Mouse (Mus musculus) midbrain, postnatal 0 days (tissue): ENCODE measurements around the gene Sarnp. TPM values are rescaled to one million over a fixed set of nuclear protein-coding genes. Genes with fewer than 3 reads are reported as not detected.

Source experiments
- ATAC-seq: fragments of 200-750 bp; cut with Nextera tagmentation; 2 replicates; pipeline ENCODE4 v1.8.0; 2017; ENCODE audit warnings: moderate number of reproducible peaks, mild to moderate bottlenecking, moderate TSS enrichment, moderate library complexity; ENCODE audit not compliant: low FRiP score
- DNase-seq: peaks from one replicate; pipeline ENCODE4 v3.0.0-alpha.2; 2015; ENCODE audit warnings: low spot score
- H3K27ac ChIP-seq: fragments of 300-500 bp; sonication (generic); 2 replicates; pipeline ENCODE4 v1.5.1; 2014; ENCODE audit warnings: low read depth, mild to moderate bottlenecking, low read length, mixed read lengths
- H3K27me3 ChIP-seq: fragments of 300-500 bp; sonication (generic); 2 replicates; pipeline ENCODE4 v1.6.1; 2014; ENCODE audit warnings: low read length, control low read depth, mixed read lengths; ENCODE audit not compliant: insufficient read depth
- H3K36me3 ChIP-seq: fragments of 300-500 bp; sonication (generic); 2 replicates; pipeline ENCODE4 v1.6.1; 2014; ENCODE audit warnings: low read length, control low read depth, mixed read lengths; ENCODE audit not compliant: insufficient read depth
- H3K4me1 ChIP-seq: fragments of 300-500 bp; sonication (generic); 2 replicates; pipeline ENCODE4 v1.6.1; 2014; ENCODE audit warnings: mild to moderate bottlenecking, control low read depth, antibody characterized with exemption, low read length, mixed read lengths; ENCODE audit not compliant: insufficient read depth
- H3K4me2 ChIP-seq: fragments of 300-500 bp; sonication (generic); 2 replicates; pipeline ENCODE4 v1.6.1; 2014; ENCODE audit warnings: low read depth, mild to moderate bottlenecking, low read length, mixed read lengths; ENCODE audit not compliant: poor library complexity, severe bottlenecking
- H3K4me3 ChIP-seq: fragments of 300-500 bp; sonication (generic); 2 replicates; pipeline ENCODE4 v1.5.1; 2014; ENCODE audit warnings: low read depth, mild to moderate bottlenecking, low read length, moderate library complexity
- H3K9ac ChIP-seq: fragments of 300-500 bp; sonication (generic); replicated peaks from 2 replicates; pipeline ENCODE4 v1.6.1; 2014; ENCODE audit warnings: mild to moderate bottlenecking, low read length, moderate library complexity, mixed read lengths; ENCODE audit not compliant: poor library complexity, severe bottlenecking
- H3K9me3 ChIP-seq: fragments of 300-500 bp; sonication (generic); 2 replicates; pipeline ENCODE4 v1.6.1; 2016; ENCODE audit warnings: low read length, control low read depth
- CTCF ChIP-seq: IDR thresholded peaks from 2 replicates; pipeline ENCODE4 v1.5.1; 2016; ENCODE audit warnings: antibody characterized with exemption, mild to moderate bottlenecking
- WGBS: fragments of 180-500 bp; shearing (Covaris S2); extraction: QIAGEN DNeasy Blood & Tissue Kit; methylation state at CpG from one replicate; pipeline ENCODE4 v1.1.7; 2014; 5-methylcytosine and 5-hydroxymethylcytosine counted together
- polyA plus RNA-seq: library from polyadenylated mRNA; unstranded; fragments of >200 nt; fragmentation: Nextera tagmentation; extraction: Ambion mirVana; gene quantifications from 2 replicates; pipeline ENCODE4 v1.2.1, GENCODE M21; 2015
- total RNA-seq: library from RNA; depleted of rRNA; stranded (reverse); fragments of >200 nt; gene quantifications from 2 replicates; pipeline ENCODE4 v1.2.3, GENCODE M21; 2014

Sarnp gene
- total and polyA plus RNA-seq, 2 experiments from 2014 or later, result 36.8 to 120 TPM

GRCm38 (mm10) chr10:128920736-128921161 is 103.6 kb downstream of the Sarnp start:
- H3K4me2 ChIP-seq, result no peak overlapping the region
- ATAC-seq, result no peak
- H3K36me3 ChIP-seq, result no peaks in the 10 kb centered on the region; the same call in 1 of the 2 replicates
- no peak for TF ChIP-seq CTCF
- no peak overlapping the region for H3K4me3 ChIP-seq
- no peaks in the 10 kb centered on the region for H3K9me3 ChIP-seq
- no peaks in the 10 kb centered on the region for H3K27me3 ChIP-seq
- H3K4me1 ChIP-seq, result peaks cover 9% of the 10 kb centered on the region; the same call in 1 of the 2 replicates
- no peak overlapping the region for H3K9ac ChIP-seq
- 82% methylated on average over 3 of the region's 3 CpGs for WGBS
- DNase-seq, result no peak
- H3K27ac ChIP-seq, result no peak overlapping the region

- no peak overlapping the region for H3K4me3 ChIP-seq
- peaks cover 9% of the 10 kb centered on the region; the same call in 1 of the 2 replicates for H3K4me1 ChIP-seq
- DNase-seq (no peak), ATAC-seq (no peak)
- WGBS, result 76% methylated on average over 1 of the region's 1 CpGs
- no peak for TF ChIP-seq CTCF
- H3K4me2 ChIP-seq, result no peak overlapping the region
- no peaks in the 10 kb centered on the region; the same call in 1 of the 2 replicates for H3K36me3 ChIP-seq
- H3K27me3 ChIP-seq, result no peaks in the 10 kb centered on the region
- no peak overlapping the region for H3K9ac ChIP-seq
- H3K9me3 ChIP-seq, result no peaks in the 10 kb centered on the region
- H3K27ac ChIP-seq, result no peak overlapping the region
Observed at GRCm38 (mm10) chr10:128921251-128921650, 104.1 kb downstream of the Sarnp start.

- DNase-seq (peak; percentile 64), ATAC-seq (no peak)
- no peak for TF ChIP-seq CTCF
- Histone ChIP-seq H3K27ac (0 out of 2 replicates have a peak overlapping the region, but pooled peaks have one; percentile 92), H3K9me3 (no peaks in the 10 kb centered on the region), H3K4me3 (peak overlapping the region; percentile 63), H3K27me3 (no peaks in the 10 kb centered on the region), H3K4me2 (peak overlapping the region; percentile 64), H3K9ac (no peak overlapping the region), H3K4me1 (peaks cover 9% of the 10 kb centered on the region; the same call in 1 of the 2 replicates), H3K36me3 (no peaks in the 10 kb centered on the region; the same call in 1 of the 2 replicates)
- 74% methylated on average over 16 of the region's 16 CpGs for WGBS
Observed at GRCm38 (mm10) chr10:128921883-128922821, 105.0 kb downstream of the Sarnp start.

GRCm38 (mm10) chr10:128922822-128923012 is 105.6 kb downstream of the Sarnp start, which contains the start of gene Rdh5:
Gene Rdh5, minus strand, starts transcription at chr10:128922888.
- peak within 1 kb of the TSS; percentile 80 for H3K9ac ChIP-seq
- no peaks in the 10 kb centered on the region for H3K27me3 ChIP-seq
- no peak for DNase-seq
- no peaks in the 10 kb centered on the region; the same call in 1 of the 2 replicates for H3K36me3 ChIP-seq
- WGBS, result 15% methylated on average over 1 of the region's 1 CpGs
- peak within 1 kb of the TSS; percentile 63 for H3K4me3 ChIP-seq
- no peak for ATAC-seq
- no peaks in the 10 kb centered on the region for H3K9me3 ChIP-seq
- H3K27ac ChIP-seq, result peak within 1 kb of the TSS; percentile 92
- H3K4me2 ChIP-seq, result peak within 1 kb of the TSS; percentile 64
- H3K4me1 ChIP-seq, result peaks cover 9% of the 10 kb centered on the region; the same call in 1 of the 2 replicates
- TF ChIP-seq CTCF, result no peak

GRCm38 (mm10) chr10:128923013-128923691 is 106.0 kb downstream of the Sarnp start:
- H3K27me3 ChIP-seq, result no peaks in the 10 kb centered on the region
- H3K27ac ChIP-seq, result peak overlapping the region; percentile 92
- no peaks in the 10 kb centered on the region for H3K9me3 ChIP-seq
- peak; percentile 56 for TF ChIP-seq CTCF
- DNase-seq, result peak; percentile 96
- H3K36me3 ChIP-seq, result no peaks in the 10 kb centered on the region
- under 1% methylated on average over 42 of the region's 42 CpGs for WGBS
- ATAC-seq, result peak; percentile 93
- peak overlapping the region; percentile 80 for H3K9ac ChIP-seq
- peak overlapping the region; percentile 63 for H3K4me3 ChIP-seq
- peaks cover 9% of the 10 kb centered on the region; the same call in 1 of the 2 replicates for H3K4me1 ChIP-seq
- peak overlapping the region; percentile 64 for H3K4me2 ChIP-seq
